Mouse (Mus musculus): Measurements from ENCODE around the gene Zfyve28.

- no peak for TF ChIP-seq CTCF (conservative IDR thresholded peaks at IDR 0.05; ENCODE audit: insufficient read depth, insufficient read length, low read depth, low read length)
- TF ChIP-seq POLR2A (IDR thresholded peaks at IDR 0.05; ENCODE audit: low read depth, low read length) = no peak
These were observed 1.0 kb upstream of the Zfyve28 start for GRCm38 (mm10) chr5:34289286-34289685.
